Mouse (Mus musculus): ENCODE data around the gene Nprl2.
A peak's percentile ranks its signal among the peaks of the same experiment; 100 is the strongest.

The Nprl2 gene

DNA sequence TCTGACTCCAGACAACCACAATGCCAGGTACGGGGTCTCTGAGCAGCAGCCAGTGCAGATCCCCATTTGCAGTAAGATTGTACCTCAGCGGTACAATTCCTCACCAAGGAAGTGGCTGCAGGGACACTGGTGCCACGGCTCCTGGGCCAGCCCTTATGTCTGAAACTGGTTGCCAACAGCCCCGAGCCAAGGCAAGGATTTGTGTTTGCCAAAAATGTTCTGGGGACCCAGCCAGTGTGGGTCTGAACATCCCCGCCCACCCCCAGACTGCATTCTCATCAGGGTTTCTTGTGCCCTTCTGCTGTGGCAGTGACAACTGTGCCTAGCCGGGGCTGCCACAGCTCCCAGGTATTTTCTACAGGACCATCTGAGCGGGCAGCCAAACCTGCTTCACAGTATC, 3.8 kb upstream of the Nprl2 start:
- no peak for DNase-seq

DNA sequence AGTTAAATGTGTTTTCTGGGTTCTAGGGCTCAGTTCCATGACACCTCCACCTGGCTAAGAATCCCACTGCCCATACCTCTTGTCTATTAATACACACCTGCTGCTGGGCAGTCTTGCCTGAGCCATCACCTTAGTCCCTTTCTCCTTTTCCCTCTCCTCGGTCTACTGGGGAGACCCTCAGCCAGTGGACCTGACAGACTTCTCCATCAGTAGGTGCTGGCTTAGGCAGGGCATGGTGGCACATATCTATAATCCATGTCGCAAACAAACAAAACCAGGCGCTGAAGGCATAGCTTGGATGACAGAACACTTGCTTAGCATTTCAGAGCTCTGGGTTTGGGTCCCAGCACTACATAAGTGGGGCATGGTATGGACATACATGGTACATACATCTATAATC, 3.3 kb upstream of the Nprl2 start:
- DNase-seq: no peak

DNA sequence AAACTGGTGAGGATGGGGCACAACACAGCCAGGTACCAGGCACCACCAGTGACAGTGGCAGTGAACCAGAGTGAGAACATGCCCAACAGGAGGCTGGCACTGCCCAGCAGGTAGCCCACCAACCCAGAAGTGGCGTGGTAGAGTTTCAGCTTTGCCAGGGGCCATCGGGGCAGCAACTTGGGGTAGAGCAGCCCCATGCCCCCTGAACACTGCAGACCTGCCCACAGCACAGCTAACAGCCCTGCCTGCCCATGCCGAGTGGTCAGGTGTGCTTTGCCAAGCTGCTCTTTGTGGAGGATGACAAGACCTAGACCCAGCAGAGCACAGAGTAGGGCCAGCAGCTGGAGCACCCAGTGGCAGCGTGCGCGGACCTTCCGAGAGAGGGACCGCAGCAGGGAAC, 2.1 kb upstream of the Nprl2 start:
- DNase-seq: no peak

DNA sequence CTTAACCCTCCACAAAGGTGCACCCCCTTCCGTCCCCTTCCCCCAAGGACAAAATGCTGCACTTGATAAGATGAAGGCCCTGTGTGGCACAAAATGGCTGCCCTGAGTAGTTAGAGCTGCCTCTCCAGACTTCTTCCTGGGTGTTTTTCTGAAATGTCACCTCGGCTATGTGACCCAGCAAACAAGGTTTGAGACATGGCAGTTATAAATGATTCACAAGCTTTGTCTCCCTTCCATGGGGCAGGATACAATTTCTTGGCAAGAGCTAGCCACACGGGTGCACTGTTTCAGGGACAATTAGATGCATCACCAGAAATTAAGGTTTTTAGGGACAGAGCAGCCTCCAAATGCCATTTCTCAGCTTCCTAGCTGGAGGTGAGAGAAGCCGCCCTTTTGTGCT, 1.6 kb upstream of the Nprl2 start:
- DNase-seq: no peak

DNA sequence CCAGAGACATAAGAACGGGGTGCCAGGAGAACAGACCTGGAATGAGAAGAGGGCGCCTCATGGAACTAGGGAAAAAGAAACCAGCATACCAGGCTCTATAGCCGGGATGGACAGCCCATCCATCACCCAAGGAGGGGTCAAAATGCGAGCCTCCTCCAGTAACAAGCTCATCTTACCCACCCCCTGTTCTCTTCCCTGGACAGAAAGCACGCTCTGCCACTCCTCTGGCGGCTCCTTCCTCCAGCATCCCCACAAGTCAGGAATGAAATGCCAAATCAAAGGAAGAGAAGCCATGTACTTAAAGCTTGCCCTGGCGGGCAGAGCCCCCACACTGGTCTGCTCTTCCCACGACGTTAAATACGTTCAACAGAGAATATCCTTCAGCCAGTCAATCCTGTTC, 1.0 kb upstream of the Nprl2 start:
- DNase-seq: no peak

DNA sequence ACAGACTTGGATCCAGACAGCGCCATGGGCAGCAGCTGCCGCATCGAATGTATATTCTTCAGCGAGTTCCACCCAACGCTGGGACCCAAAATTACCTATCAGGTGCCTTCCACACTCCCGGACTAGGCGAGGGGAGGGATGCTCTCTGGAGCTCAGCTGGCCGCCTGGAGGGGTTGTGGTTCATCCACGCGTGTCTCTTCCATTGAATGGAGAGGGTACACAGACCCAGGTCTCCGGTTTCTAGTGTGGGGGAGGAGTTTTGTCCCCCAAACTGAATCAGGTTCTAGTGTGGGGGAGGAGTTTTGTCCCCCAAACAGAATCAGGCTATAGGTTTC, 293 bp downstream of the Nprl2 start:
- DNase-seq: no peak

DNA sequence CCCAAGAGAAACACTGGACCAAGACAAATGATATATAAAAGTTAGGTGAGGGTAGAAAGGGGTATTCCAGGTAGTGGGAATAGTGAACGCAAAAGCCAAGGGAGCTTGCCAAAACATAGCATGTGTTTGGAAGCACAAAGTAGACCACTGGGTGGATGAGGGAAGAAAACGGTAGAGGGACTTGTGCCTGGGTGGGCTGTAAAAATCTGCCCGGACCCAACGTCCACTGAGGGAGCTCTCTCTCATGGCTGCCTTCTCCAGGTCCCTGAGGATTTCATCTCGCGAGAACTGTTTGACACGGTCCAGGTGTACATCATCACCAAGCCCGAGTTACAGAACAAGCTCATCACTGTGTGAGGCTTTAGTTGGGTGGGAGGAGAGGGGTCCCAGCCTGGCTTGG, 695 bp downstream of the Nprl2 start:
- no peak for DNase-seq

DNA sequence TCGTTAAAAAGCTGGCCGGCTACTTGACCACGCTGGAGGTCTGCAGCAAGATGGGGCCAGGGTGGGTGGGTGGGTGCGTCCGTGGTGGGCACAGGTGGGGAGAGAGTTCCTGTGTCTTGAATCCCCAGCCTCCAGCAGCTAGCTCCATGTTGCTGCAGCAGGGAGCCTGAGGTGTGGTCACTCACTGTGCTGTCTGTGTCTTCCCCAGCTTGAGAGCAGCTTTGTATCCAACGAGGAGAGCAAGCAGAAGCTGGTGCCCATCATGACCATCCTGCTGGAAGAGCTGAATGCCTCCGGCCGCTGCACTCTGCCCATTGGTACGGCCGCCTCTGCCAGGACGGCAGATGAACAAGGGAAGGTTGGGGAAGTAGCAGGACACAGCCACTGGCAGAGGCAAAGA, 1.3 kb downstream of the Nprl2 start:
- no peak for DNase-seq

DNA sequence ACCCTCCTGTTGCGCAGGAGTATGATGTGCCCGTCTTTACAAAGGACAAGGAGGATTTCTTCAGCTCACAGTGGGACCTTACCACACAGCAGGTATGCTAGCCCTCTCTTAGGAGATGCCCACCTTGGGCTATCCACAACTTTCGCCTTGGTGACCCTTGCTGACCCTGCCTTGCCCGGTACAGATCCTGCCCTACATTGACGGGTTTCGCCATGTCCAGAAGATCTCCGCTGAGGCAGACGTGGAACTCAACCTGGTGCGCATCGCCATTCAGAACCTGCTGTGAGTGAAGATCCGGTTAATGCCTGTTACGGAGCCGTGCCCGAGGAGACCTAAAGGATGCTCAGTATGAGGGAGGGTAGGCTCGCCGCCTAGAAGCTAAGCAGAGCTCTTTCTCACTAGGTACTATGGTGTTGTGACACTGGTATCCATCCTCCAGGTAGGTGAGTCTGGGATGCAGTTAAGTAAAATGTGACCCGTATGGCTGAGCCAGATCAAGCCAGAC, 2.2 kb downstream of the Nprl2 start:
- no peak for DNase-seq

DNA sequence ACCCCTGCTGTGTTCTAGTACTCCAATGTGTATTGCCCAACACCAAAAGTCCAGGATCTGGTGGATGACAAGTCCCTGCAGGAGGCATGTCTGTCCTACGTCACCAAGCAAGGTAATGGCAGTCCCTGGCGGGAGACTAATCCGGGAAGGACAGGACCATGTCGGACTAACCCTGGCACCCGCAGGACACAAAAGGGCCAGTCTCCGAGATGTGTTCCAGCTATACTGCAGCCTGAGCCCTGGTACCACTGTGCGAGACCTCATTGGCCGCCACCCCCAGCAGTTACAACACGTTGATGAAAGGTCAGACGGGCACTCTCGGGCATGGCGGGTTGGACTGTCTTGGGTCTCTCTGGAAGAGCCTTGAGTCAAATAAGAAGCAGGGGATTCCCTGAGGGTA, 2.7 kb downstream of the Nprl2 start:
- DNase-seq: peak in 1 of 2 experiments; percentile 59

DNA sequence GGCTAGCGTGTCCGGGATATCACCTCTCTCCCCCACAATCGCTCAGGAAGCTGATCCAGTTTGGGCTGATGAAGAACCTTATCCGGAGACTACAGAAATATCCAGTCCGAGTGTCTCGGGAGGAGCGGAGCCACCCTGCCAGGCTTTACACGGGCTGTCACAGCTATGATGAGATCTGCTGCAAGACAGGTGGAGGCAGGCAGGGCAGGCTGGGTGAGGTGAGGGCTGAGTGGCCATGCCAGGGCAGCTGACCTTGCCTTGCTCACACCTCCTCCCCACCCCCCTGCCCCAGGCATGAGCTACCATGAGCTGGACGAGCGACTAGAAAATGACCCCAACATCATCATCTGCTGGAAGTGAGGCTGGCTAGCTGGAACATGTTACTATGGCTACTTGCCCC, 3.2 kb downstream of the Nprl2 start:
- DNase-seq: peak in 1 of 2 experiments; percentile 56

DNA sequence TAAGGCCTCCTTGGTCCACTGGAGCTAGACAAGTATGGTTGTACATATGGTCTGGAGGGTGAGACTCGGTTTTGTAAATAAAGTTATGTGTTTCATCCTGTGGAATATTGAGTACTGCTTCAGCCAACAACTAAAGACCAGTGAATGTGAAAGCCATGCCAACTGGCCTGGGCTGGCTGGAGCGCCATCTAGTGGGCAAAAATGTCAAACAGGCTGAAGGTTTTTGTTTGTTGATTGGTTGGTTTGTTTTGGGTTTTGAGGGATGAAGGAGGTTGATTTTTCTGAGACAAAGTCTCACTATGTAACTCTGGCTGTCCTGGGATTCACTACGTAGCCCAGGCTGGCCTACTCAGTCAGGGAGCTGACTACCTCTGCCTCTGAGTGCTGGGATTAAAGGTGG, 3.6 kb downstream of the Nprl2 start:
- peak; percentile 80 to 89 for DNase-seq

DNA sequence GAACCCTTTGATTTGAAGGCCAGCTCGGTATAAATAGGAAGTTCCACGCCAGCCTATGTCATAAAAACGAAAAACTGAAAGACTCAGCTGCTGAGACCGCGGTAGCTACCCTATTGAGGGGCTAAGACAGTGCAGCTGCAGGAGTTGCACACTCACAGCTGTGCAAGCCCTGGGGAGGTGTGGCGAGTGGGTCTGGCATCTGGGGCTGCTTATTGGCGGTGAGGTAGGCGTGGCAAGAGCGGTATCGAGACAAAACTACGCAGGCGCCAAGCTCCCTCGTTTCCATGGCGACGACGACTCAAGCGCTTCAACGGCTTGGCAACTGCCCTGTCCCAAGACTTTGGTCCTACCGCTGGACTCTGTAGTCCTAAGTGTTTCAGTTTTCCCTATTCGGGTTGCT, 5.0 kb downstream of the Nprl2 start, which contains the start of gene Zmynd10:
Gene Zmynd10 (plus strand): TSS at position 273 of the 400 bp plus-strand sequence.
- DNase-seq: peak; percentile 98

DNA sequence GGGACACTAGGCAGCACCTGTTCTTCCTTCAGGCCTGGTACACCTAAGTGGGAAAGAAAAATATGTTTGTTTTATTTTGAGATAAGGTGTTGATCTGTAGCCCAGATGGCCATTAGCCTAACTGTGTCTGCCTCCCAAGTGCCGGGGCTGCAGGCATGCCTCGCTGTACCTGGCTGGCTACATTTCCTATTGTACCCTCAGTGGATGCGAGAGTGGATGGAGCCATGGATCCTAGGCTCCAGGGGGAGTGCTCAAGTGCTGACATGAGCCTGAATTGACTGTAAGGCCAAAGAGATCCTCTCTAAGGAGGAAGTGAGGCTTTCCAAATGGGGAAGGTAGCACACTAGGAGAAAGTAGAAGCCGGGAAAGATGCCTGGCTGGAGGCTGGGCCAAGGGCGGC, 5.9 kb downstream of the Nprl2 start:
- peak in 1 of 2 experiments; percentile 40 for DNase-seq

DNA sequence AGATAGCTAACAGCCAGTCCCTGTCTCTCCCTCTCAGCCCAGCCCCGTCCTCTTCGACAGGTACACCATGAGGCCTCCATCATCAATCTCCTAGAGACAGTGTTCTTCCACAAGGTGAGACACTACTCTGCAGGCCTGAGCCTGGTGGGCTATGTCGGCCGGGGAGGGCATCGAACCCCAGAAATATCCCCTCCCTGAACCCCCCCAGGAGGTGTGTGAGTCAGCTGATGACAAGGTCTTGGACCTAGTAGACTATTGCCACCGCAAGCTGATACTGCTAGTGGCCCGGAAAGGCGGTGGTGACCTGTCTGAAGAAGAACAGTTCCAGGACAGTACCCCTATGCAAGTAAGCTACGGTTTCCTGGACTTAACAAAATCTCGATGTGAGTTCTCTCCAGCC, 6.8 kb downstream of the Nprl2 start:
- peak in 1 of 2 experiments; percentile 46 for DNase-seq

DNA sequence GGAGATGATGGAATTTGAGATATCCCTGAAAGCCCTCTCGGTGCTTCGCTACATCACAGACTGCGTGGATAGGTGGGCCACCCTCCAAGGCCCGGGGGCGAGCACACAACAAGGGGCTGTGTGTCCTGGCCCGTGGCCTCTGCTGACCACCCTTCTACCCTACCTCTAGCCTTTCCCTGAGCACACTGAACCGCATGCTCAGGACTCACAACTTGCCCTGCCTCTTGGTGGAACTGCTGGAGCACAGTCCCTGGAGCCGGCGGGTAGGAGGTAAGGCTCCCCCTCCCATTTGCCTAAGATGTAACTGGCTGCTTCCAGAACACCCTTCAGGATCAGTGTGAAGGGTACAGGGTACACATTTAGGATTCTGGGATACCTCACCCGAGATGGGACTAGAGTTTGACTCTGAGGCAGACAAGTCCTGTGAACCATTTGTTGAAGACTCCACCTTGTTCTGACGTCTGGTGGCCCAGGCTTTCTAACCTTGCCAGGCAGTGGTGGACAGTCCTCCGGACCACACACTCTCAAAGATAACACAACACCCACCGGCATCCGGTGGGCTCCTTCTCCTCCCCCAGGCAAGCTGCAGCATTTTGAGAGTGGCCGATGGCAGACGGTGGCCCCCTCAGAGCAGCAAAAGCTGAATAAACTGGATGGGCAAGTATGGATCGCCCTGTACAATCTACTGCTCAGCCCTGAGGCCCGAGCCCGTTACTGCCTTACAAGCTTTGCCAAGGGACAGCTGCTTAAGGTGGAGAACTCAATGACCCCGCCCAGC, 7.5 kb downstream of the Nprl2 start:
- DNase-seq: peak in 1 of 2 experiments; percentile 50

DNA sequence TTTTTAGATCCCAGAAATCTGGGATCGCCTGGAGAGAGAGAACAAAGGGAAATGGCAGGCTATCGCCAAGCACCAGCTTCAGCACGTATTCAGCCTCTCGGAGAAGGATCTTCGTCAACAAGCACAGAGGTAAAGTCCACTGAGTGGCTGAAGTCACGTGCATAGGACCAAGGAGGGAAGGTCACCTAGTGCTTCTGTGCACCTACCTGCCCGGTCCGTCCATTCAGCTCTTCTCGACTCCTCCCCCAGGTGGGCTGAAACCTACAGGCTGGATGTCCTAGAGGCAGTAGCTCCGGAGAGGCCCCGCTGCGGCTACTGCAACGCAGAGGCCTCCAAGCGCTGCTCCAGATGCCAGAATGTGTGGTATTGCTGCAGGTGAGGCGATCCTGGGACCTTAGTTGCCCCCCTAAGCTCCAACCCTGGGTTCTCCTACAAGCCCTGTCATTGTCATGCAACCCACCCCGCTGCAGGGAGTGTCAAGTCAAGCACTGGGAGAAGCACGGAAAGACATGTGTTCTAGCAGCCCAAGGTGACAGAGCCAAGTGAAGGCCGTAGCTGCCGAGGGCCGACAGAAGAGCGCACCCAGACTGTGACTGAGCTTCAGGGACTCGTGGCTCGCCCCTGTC, 8.6 kb downstream of the Nprl2 start:
- DNase-seq: peak; percentile 84 to 95

DNA sequence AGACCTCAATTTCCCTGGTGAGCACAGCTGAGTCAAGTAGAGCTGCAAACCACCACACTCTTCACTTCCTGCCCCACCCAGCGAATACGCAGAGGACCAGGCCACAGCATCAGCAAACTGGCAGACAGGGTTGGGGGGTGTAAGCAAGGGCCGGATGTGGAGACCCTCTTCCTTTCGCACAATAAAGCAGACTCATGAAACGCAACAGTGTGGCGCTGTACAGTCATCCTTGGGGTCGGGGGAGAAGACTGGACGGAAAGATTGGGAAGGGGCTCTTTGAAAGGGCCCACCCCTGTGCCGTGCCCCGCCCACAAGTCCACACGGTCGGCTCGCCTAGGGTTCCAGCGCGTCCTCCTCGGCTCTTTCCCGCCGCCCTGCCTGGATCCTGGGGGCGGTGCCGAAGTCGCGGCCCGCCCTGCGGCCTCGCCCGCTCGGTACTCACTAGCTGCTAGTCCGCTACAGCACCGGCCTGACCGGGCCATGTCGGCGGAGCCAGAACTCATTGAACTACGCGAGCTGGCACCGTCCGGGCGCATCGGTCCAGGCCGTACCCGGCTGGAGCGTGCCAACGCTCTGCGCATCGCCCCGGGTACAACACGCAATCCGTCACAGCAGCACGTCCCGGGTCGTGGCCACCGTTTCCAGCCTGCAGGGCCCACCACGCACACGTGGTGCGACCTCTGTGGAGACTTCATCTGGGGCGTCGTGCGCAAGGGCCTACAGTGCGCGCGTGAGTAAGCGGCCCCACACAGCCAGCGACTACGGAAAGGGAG, 9.3 kb downstream of the Nprl2 start, which contains the start of gene Rassf1:
Gene Rassf1 (plus strand): TSS at position 439 of the 773 bp plus-strand sequence.
- peak; percentile 78 to 92 for DNase-seq

DNA sequence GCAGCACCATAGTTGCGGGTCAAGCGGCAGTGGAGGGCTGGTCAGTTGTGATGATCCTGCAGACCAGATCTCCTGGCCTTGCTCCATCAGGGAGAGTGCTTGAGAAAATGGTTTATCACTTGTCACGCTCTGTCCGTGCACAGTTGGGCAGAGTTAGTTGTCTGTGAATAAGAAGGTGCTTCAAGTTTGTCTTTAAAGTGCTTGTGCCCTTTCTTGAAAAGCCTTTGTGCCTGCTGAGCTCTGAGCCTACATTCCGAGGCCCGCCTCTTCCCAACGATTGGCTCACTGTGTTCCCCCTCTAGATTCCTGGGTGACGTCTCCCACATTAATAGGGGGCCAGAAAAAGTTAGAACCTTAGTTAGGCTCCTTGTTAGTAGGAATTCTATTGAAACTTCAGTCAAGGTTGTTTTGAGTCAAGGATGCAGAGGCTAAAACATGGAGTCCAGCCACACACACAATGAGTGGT, 9.9 kb downstream of the Nprl2 start:
- no peak for DNase-seq

DNA sequence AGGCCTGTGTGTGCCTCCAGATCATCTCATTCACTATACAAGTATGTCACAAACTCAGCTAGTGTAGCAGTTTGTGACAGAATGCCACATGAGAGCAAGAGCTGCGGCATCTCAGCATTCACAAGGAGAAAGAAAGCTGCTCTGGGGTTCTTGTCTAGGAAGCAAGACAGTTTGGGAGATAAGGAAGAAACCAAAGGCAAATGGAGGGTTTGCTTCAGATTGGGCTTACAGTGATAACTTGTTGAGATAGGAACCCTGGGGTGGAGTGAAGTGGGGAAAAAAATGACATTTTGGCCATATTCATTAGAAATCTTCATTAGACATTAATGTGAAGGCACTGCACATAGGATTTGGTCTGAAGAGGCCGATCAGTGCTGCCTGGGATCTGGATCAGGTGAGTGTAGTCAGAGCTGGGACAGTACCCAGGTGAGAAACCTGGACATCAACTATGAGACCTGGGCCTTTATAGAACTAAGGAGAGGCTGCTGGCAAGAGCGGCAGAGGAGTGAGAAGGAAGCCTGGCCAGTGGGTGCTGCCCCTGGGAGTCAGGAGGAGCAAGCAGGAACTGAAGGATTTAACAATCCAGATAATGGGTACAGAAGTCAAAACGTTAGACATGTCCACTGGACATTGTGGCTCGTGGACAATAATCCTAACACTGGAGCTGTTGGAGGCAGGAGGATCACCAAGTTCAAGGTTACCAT, 10.8 kb downstream of the Nprl2 start:
- DNase-seq: peak in 1 of 2 experiments; percentile 42

DNA sequence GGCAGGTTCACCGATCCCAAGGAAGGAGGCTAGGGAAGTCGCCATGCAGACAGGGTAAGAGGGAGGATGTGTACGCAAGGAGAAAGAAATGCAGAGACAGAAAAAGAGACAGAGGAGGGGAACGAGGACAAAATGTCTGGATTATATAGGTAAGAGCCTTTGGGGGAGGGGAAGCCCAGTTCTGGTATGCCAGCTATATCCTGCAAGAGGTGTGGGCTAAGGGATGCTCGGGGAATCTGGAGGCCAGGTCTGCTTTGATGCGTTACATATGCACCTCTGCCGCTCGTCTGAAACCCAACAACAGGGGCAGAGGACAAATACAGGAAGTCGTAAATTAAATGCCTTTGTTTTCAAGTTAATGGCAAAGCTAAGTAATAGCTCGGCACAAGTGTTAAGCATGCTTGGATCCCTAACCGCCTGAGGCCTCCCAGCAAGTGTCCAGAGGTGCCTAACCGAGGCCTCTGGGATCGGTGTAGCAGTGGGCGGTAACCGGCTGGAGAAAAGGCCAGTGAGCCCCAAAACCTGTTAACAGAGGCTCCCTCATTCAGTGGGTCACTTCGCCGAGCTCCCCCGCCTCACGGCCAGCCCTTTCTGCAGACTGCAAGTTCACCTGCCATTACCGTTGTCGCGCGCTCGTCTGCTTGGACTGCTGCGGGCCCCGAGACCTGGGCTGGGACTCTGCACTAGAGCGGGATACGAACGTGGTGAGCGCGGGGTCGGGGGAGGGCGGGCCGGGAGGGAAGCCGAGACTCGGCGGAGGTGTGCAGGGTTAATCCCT, 11.7 kb downstream of the Nprl2 start:
- peak in 1 of 2 experiments; percentile 79 for DNase-seq

DNA sequence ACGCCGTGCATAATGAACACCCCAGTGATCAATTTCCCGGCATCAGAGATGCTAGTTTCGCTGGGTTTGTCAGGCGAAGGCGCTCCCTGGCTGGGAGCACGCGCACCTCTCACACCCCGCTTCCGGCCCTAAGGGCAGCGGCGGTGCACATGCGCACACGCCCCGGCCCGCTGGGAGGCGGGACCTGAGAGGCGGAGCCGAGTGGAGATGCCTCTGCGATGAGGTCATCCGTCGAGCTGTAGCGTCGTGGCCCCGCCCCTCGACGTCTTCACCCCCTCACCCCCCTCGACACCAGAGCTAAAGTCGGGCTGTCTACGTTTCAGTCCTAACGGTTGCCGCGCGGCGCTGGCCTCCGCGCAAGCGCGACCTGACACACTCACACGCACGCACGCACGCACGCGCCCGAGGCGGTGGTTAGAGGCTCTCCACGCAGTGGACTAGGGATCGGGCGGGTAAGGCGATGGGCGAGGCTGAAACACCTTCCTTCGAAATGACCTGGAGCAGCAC, 12.3 kb downstream of the Nprl2 start:
- peak; percentile 97 for DNase-seq
